Mouse (Mus musculus) thymus, adult 2 months (tissue): Measurements from ENCODE around the gene Nktr. TPM values are rescaled to one million over a fixed set of nuclear protein-coding genes. Genes with fewer than 3 reads are reported as not detected.

Experiments used
- DNase-seq: peaks from one replicate; pipeline ENCODE4 v3.0.0; 2021
- H3K27ac ChIP-seq: fragments of 200-500 bp; 2 replicates; pipeline ENCODE4 v1.5.1; 2012; ENCODE audit warnings: low read length, control low read depth; ENCODE audit not compliant: control insufficient read depth, insufficient read depth
- H3K27me3 ChIP-seq: fragments of 200-500 bp; 2 replicates; pipeline ENCODE4 v1.6.1; 2012; ENCODE audit warnings: mild to moderate bottlenecking, low read length, moderate library complexity, mixed read lengths; ENCODE audit not compliant: control insufficient read depth, insufficient read depth
- H3K36me3 ChIP-seq: fragments of 200-500 bp; 2 replicates; pipeline ENCODE4 v1.6.1; 2012; ENCODE audit warnings: mild to moderate bottlenecking, low read length, moderate library complexity; ENCODE audit not compliant: control insufficient read depth, insufficient read depth
- H3K4me1 ChIP-seq: fragments of 200-500 bp; replicated peaks from 2 replicates; pipeline ENCODE4 v1.6.1; 2012; ENCODE audit warnings: low read length; ENCODE audit not compliant: control insufficient read depth, insufficient read depth
- H3K4me3 ChIP-seq: fragments of 200-500 bp; 2 replicates; pipeline ENCODE4 v1.5.1; 2012; ENCODE audit warnings: mild to moderate bottlenecking, low read length, control low read depth, moderate library complexity; ENCODE audit not compliant: control insufficient read depth, insufficient read depth
- CTCF ChIP-seq: fragments of 200-500 bp; IDR thresholded peaks from 2 replicates; pipeline ENCODE4 v1.5.1; 2012; ENCODE audit warnings: mild to moderate bottlenecking, control low read depth, low read length, moderate library complexity, borderline replicate concordance; ENCODE audit not compliant: control insufficient read depth, poor library complexity, insufficient read depth; ENCODE audit errors: extremely low read depth
- POLR2A ChIP-seq: fragments of 200-500 bp; IDR thresholded peaks from 2 replicates; pipeline ENCODE4 v1.6.1; 2012; ENCODE audit warnings: mild to moderate bottlenecking, low read length, control low read depth, moderate library complexity; ENCODE audit not compliant: control insufficient read depth, poor library complexity, insufficient read depth; ENCODE audit errors: extremely low read depth
- WGBS: fragments of 180-500 bp; shearing (Covaris S2); methylation state at CpG from one replicate; pipeline ENCODE4 v1.1.7; 2018; 5-methylcytosine and 5-hydroxymethylcytosine counted together
- polyA plus RNA-seq: library from polyadenylated mRNA; depleted of rRNA; stranded (reverse); fragments of >200 nt; gene quantifications from 2 replicates; pipeline ENCODE4 v1.2.3, GENCODE M21; 2012; rRNA removed

Nktr gene
- polyA plus RNA-seq, 1 experiment = 95.4 TPM

DNA sequence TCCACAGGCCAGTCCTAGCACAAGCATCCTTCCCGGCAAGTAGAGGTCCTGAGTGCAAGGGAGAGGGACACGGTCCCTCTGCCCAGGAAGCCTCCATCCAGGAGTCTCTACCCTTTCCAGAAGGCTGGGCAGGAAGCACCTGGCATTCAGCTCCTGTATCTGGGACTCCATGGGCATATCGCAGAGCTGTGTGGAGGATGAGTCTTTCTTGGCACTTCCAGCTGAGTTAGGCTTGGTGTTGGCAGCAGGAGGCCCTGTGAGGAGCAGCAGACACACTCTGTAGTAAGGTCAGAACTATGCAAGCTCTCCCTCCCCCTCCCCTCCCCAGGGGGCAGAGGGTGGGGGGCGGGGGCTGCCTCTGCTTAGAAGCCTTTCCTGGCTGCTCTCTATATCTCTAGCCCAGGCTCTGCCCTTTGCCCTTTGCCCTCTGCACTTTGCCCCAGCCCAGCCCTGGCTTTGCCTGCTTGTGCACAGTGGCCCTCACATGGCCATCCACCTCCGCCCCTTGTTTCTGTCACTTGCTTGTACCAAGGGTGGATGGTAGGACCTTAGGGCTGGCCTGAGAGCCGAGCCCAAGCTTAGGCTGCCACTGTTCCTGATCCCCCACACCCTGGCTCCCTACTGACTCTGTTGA lies 80.0 kb downstream of the Nktr start:
- no peak for DNase-seq
- Histone ChIP-seq H3K27me3 (no peaks in the 10 kb centered on the region), H3K36me3 (no peaks in the 10 kb centered on the region), H3K4me3 (no peak overlapping the region), H3K27ac (no peak overlapping the region), H3K4me1 (no peaks in the 10 kb centered on the region)
- TF ChIP-seq POLR2A (no peak), CTCF (no peak)
- 86% methylated on average over 5 of the region's 6 CpGs for WGBS

DNA sequence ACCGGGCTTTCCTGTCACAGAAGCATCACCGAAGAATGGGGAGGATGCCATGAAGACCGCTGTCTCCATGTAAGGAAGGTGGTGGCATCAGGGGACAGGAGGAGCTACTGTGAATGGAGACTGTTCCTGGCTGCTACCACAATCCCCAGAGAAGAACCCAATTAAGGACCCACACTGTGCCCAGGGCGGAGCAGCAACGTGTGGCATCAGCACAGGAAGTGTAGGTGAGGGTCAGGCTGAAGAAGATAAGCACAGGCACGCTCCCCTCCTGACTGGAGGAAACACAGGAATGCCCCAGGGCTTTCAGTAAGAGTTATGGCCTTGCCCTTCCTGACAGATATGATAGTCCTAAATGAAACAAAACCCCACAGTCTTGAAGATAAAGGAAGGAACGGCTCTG lies 83.8 kb downstream of the Nktr start:
- no peak for DNase-seq
- no peaks in the 10 kb centered on the region for H3K27me3 ChIP-seq
- TF ChIP-seq POLR2A = no peak
- TF ChIP-seq CTCF = no peak
- no peak overlapping the region for H3K4me3 ChIP-seq
- H3K4me1 ChIP-seq = no peaks in the 10 kb centered on the region
- no peak overlapping the region for H3K27ac ChIP-seq
- H3K36me3 ChIP-seq = no peaks in the 10 kb centered on the region
- WGBS = 51% methylated on average over 7 of the region's 7 CpGs

Other genes with a start within 250 kb of the Nktr start
- gene Cck, start 223.5 kb upstream of the Nktr start, polyA plus RNA-seq = 7.0 and 7.7 TPM in 2 replicates
- gene Lyzl4, start 77.1 kb upstream of the Nktr start, polyA plus RNA-seq = 0.31 and 0.62 TPM in 2 replicates
- 6.5 and 7.0 TPM in 2 replicates for gene Vipr1, start 76.5 kb upstream of the Nktr start, polyA plus RNA-seq
- gene Sec22c, start 13.7 kb upstream of the Nktr start, polyA plus RNA-seq = 43.6 and 49.2 TPM in 2 replicates
- gene Ss18l2, start 8.8 kb upstream of the Nktr start, polyA plus RNA-seq = 18.2 and 28.4 TPM in 2 replicates
- 6.9 and 12.2 TPM in 2 replicates for gene Zfp651, start 40.2 kb downstream of the Nktr start, polyA plus RNA-seq
- 0.89 and 0.93 TPM in 2 replicates for gene Klhl40, start 58.4 kb downstream of the Nktr start, polyA plus RNA-seq
- 1.1 and 12.5 TPM in 2 replicates for gene Hhatl, start 73.3 kb downstream of the Nktr start, polyA plus RNA-seq
- gene Ccdc13, start 120.3 kb downstream of the Nktr start, polyA plus RNA-seq = 0.18 and 0.34 TPM in 2 replicates
- gene Higd1a, start 139.2 kb downstream of the Nktr start, polyA plus RNA-seq = 9.1 and 17.6 TPM in 2 replicates
- 0.99 and 1.0 TPM in 2 replicates for gene Ackr2, start 179.2 kb downstream of the Nktr start, polyA plus RNA-seq
- gene Cyp8b1, start 197.1 kb downstream of the Nktr start, polyA plus RNA-seq = 0.74 and 1.6 TPM in 2 replicates
- 0.64 and 0.69 TPM in 2 replicates for gene Fam198a, start 231.8 kb downstream of the Nktr start, polyA plus RNA-seq